Mouse (Mus musculus) thymus, adult 2 months (tissue): Measurements from ENCODE around the gene Abtb2. TPM values are rescaled to one million over a fixed set of nuclear protein-coding genes. Genes with fewer than 3 reads are reported as not detected.
A peak's percentile ranks its signal among the peaks of the same experiment; 100 is the strongest.

Experiments
- DNase-seq: peaks from one replicate; pipeline ENCODE4 v3.0.0; 2021
- H3K27ac ChIP-seq: fragments of 200-500 bp; 2 replicates; pipeline ENCODE4 v1.5.1; 2012; ENCODE audit warnings: low read length, control low read depth; ENCODE audit not compliant: control insufficient read depth, insufficient read depth
- H3K27me3 ChIP-seq: fragments of 200-500 bp; 2 replicates; pipeline ENCODE4 v1.6.1; 2012; ENCODE audit warnings: mild to moderate bottlenecking, low read length, moderate library complexity, mixed read lengths; ENCODE audit not compliant: control insufficient read depth, insufficient read depth
- H3K36me3 ChIP-seq: fragments of 200-500 bp; 2 replicates; pipeline ENCODE4 v1.6.1; 2012; ENCODE audit warnings: mild to moderate bottlenecking, low read length, moderate library complexity; ENCODE audit not compliant: control insufficient read depth, insufficient read depth
- H3K4me1 ChIP-seq: fragments of 200-500 bp; replicated peaks from 2 replicates; pipeline ENCODE4 v1.6.1; 2012; ENCODE audit warnings: low read length; ENCODE audit not compliant: control insufficient read depth, insufficient read depth
- H3K4me3 ChIP-seq: fragments of 200-500 bp; 2 replicates; pipeline ENCODE4 v1.5.1; 2012; ENCODE audit warnings: mild to moderate bottlenecking, low read length, control low read depth, moderate library complexity; ENCODE audit not compliant: control insufficient read depth, insufficient read depth
- CTCF ChIP-seq: fragments of 200-500 bp; IDR thresholded peaks from 2 replicates; pipeline ENCODE4 v1.5.1; 2012; ENCODE audit warnings: mild to moderate bottlenecking, control low read depth, low read length, moderate library complexity, borderline replicate concordance; ENCODE audit not compliant: control insufficient read depth, poor library complexity, insufficient read depth; ENCODE audit errors: extremely low read depth
- POLR2A ChIP-seq: fragments of 200-500 bp; IDR thresholded peaks from 2 replicates; pipeline ENCODE4 v1.6.1; 2012; ENCODE audit warnings: mild to moderate bottlenecking, low read length, control low read depth, moderate library complexity; ENCODE audit not compliant: control insufficient read depth, poor library complexity, insufficient read depth; ENCODE audit errors: extremely low read depth
- WGBS: fragments of 180-500 bp; shearing (Covaris S2); methylation state at CpG from one replicate; pipeline ENCODE4 v1.1.7; 2018; 5-methylcytosine and 5-hydroxymethylcytosine counted together
- polyA plus RNA-seq: library from polyadenylated mRNA; depleted of rRNA; stranded (reverse); fragments of >200 nt; gene quantifications from 2 replicates; pipeline ENCODE4 v1.2.3, GENCODE M21; 2012

Gene Abtb2
- polyA plus RNA-seq, 1 experiment = 110 TPM

GRCm38 (mm10) chr2:103609499-103609898 is 43.4 kb downstream of the Abtb2 start:
- peaks cover 33% of the 10 kb centered on the region for H3K4me1 ChIP-seq
- no peak for DNase-seq
- 89% methylated on average over 3 of the region's 3 CpGs for WGBS
- H3K36me3 ChIP-seq = no peaks in the 10 kb centered on the region
- H3K27me3 ChIP-seq = no peaks in the 10 kb centered on the region
- no peak overlapping the region for H3K4me3 ChIP-seq
- H3K27ac ChIP-seq = no peak overlapping the region
- TF ChIP-seq CTCF (no peak), POLR2A (no peak)

- no peak overlapping the region for H3K27ac ChIP-seq
- no peaks in the 10 kb centered on the region for H3K27me3 ChIP-seq
- H3K36me3 ChIP-seq = no peaks in the 10 kb centered on the region
- H3K4me3 ChIP-seq = no peak overlapping the region
- 97% methylated on average over 8 of the region's 8 CpGs for WGBS
- peaks cover 36% of the 10 kb centered on the region for H3K4me1 ChIP-seq
- no peak for TF ChIP-seq POLR2A
- TF ChIP-seq CTCF = no peak
- DNase-seq = no peak
These were observed 44.9 kb downstream of the Abtb2 start for GRCm38 (mm10) chr2:103610831-103611535.

DNA sequence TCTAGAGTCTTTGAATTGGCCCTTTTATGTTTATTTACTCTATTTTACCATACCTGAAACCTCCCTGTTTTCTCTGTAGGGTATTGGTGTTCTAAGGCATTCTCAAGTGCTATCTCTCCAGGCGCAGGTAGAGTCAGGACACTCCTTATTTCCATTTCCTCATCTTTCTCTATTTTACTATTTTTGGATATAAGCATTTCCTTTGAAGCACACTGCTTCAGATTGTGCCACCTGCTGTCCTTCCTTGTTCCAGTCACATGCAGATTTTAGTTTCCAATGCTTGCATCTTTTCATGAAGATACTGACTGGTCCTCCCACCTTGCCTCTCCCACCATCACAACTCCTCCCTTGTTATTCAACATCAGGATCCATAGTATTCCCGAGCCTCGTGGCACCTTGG is 47.8 kb downstream of the Abtb2 start:
- H3K27ac ChIP-seq = no peak overlapping the region
- DNase-seq = no peak
- 87% methylated on average over 3 of the region's 3 CpGs for WGBS

GRCm38 (mm10) chr2:103615028-103615427 is 48.9 kb downstream of the Abtb2 start:
- H3K27ac ChIP-seq = 0 out of 2 replicates have a peak overlapping the region, but pooled peaks have one; percentile 20
- H3K4me3 ChIP-seq = no peak overlapping the region
- no peak for DNase-seq
- no peaks in the 10 kb centered on the region for H3K36me3 ChIP-seq
- H3K4me1 ChIP-seq = peaks cover 11% of the 10 kb centered on the region
- no peaks in the 10 kb centered on the region for H3K27me3 ChIP-seq
- 40% methylated on average over 5 of the region's 5 CpGs for WGBS
- TF ChIP-seq POLR2A = no peak
- TF ChIP-seq CTCF = no peak

More for the DNA sequence above, 47.8 kb downstream of the Abtb2 start:
- H3K27me3 ChIP-seq = no peaks in the 10 kb centered on the region
- TF ChIP-seq POLR2A (no peak), CTCF (no peak)
- peaks cover 17% of the 10 kb centered on the region for H3K4me1 ChIP-seq
- H3K4me3 ChIP-seq = no peak overlapping the region
- no peaks in the 10 kb centered on the region for H3K36me3 ChIP-seq

DNA sequence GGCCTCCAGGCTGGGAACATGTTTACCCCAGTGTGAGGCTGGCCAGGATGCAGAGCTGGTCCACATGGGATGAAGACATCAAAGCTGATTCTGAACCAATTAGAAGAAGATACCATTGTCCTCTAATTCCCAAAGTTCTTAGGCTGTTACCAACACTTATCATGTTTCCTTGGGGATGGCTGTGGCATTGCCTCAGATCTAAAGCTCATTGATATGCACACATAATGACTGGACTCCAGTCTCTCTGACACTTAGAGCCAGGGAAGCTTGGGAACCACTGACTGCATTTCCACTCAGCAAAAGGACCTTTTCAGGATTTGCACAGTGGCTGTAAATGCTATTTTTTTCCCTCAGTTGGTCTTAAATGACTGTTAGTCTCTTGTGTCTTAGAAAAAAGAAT is 52.3 kb downstream of the Abtb2 start:
- TF ChIP-seq POLR2A (no peak), CTCF (no peak)
- no peak overlapping the region for H3K27ac ChIP-seq
- DNase-seq = no peak
- H3K4me1 ChIP-seq = peaks cover 15% of the 10 kb centered on the region
- H3K36me3 ChIP-seq = no peaks in the 10 kb centered on the region
- no peaks in the 10 kb centered on the region for H3K27me3 ChIP-seq
- H3K4me3 ChIP-seq = no peak overlapping the region

DNA sequence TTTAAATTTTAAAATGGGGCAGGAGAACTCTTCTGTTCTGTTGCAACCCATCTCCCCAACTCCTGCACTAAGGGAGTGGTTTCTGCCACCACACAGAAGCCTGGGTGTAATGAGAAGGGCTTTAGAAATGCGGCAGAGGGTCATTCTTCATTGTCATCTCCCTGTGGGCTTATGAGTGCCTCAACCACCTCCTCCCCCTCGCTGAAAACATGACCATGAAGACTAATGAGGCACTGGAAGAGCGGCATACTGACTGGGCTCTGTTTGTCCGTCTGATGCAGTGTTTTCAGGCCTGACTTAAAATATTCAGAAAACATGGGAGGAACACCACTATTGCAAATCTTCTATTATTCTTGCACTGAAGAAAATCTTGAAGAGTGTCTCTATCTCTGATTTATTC is 56.8 kb downstream of the Abtb2 start:
- H3K4me1 ChIP-seq = peaks cover 19% of the 10 kb centered on the region
- no peak for DNase-seq
- no peak overlapping the region for H3K4me3 ChIP-seq
- H3K27ac ChIP-seq = no peak overlapping the region
- no peaks in the 10 kb centered on the region for H3K36me3 ChIP-seq
- TF ChIP-seq POLR2A = no peak
- TF ChIP-seq CTCF = no peak
- H3K27me3 ChIP-seq = no peaks in the 10 kb centered on the region
- WGBS = 92% methylated on average over 4 of the region's 4 CpGs

- WGBS = 89% methylated on average over 7 of the region's 7 CpGs
- Histone ChIP-seq H3K4me3 (no peak overlapping the region), H3K36me3 (no peaks in the 10 kb centered on the region), H3K27me3 (no peaks in the 10 kb centered on the region), H3K27ac (no peak overlapping the region; the same call in 1 of the 2 replicates), H3K4me1 (peaks cover 34% of the 10 kb centered on the region)
- TF ChIP-seq POLR2A (no peak), CTCF (no peak)
- DNase-seq = no peak
These were observed 59.3 kb downstream of the Abtb2 start for GRCm38 (mm10) chr2:103625349-103625932.
